Mouse (Mus musculus) spleen, adult 2 months (tissue): ENCODE measurements around the gene Alg14.

Experiments used
- CTCF ChIP-seq: fragments of 200-500 bp; IDR thresholded peaks from 2 replicates; pipeline ENCODE4 v1.5.1; 2011; ENCODE audit warnings: mild to moderate bottlenecking, inconsistent platforms; ENCODE audit not compliant: insufficient read depth, insufficient read length, insufficient replicate concordance; ENCODE audit errors: extremely low read depth
- POLR2A ChIP-seq: fragments of 200-500 bp; IDR thresholded peaks from 2 replicates; pipeline ENCODE4 v1.6.1; 2011; ENCODE audit warnings: low read depth, low read length, inconsistent platforms

- TF ChIP-seq CTCF: no peak
- TF ChIP-seq POLR2A: no peak
Measured at GRCm38 (mm10) chr3:121348792-121349191, 57.2 kb downstream of the Alg14 start.
